Mouse (Mus musculus): Measurements from ENCODE around the gene AK157302.
"Not testable (repeated sequence)": the region's sequence is repeated elsewhere in the genome, so short reads cannot be mapped to it uniquely, and the experiment has no call there.

The AK157302 gene

GRCm38 (mm10) chr13:21495080-21495479, at the start of gene AK157302:
Gene AK157302, plus strand, starts transcription at chr13:21495223.
- peak; percentile 9 for DNase-seq

- no peak for DNase-seq
These were observed 48.2 kb upstream of the AK157302 start for GRCm38 (mm10) chr13:21446796-21447195.

GRCm38 (mm10) chr13:21447856-21448614, 47.0 kb upstream of the AK157302 start:
- DNase-seq: no peak

GRCm38 (mm10) chr13:21453042-21453441, 42.0 kb upstream of the AK157302 start:
- DNase-seq: no peak

- peak; percentile 71 for DNase-seq
These were observed 41.6 kb upstream of the AK157302 start, which contains the start of gene Zscan26 for GRCm38 (mm10) chr13:21453449-21453848. Gene Zscan26, minus strand, starts transcription at chr13:21453730.

GRCm38 (mm10) chr13:21454133-21454532, 40.9 kb upstream of the AK157302 start:
- no peak for DNase-seq

DNA sequence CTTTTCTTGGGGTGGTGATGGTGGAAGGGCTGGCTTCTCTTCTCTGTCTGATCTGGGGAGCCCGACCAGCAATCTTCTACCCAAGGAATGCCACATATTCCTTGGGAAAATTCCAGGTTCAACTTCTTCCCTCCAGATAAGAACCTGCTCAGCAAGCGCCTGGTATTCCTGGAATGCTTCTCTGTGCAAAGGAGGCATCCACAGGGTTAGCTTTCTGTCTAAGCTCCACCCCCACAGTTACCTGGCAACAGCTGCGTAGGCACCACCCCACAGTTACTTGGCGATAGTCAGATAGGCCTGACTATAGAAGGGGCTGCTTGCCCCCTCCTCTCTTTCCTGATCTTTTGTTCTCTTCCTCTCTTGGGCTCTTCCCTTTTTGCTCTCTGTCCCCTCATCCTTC, 38.7 kb upstream of the AK157302 start:
- no peak for DNase-seq

GRCm38 (mm10) chr13:21462516-21462915, 32.5 kb upstream of the AK157302 start:
- not testable (repeated sequence) for DNase-seq

DNA sequence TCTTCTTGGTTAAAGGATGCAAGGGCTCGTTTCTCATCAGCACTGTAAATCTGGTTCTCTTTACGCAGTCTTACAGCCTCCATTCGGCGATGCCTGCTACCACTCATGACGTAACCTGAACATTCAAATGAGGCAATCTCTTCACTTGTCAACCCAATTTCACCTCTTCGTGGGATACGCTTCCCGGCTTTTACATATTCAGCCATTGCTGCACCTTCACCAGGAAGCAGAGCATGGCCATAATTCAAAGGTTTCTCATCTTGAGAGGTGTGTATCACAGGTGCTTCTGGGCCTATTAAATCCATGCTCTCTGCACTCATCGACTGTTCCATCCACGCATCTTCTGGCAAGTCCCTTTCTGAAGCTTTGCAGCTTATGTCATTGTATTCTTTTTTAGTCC, 27.7 kb upstream of the AK157302 start:
- DNase-seq: no peak

- peak; percentile 48 for DNase-seq
These were observed 26.7 kb upstream of the AK157302 start, which contains the start of gene Nkapl for GRCm38 (mm10) chr13:21468061-21469019. Gene Nkapl, minus strand, starts transcription at chr13:21468509.

DNA sequence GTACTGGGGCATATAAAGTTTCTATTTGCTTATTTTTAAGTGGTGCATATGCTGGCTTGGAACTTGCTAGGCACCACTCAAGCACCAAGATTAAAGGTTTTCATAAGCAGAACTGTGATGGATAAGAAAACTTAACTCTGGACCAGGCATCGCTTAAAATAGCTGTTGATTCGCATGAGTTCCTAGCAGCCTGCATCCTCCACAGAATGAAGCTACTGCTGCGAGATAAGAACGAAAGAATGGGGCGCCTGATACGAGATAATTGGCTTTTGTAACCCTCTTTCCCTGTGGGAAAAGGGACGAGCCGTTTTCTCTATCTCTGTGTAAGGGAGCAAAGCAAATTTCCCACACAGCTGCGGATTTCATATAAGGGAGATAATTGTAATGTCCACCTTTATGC, 25.9 kb upstream of the AK157302 start:
- no peak for DNase-seq

DNA sequence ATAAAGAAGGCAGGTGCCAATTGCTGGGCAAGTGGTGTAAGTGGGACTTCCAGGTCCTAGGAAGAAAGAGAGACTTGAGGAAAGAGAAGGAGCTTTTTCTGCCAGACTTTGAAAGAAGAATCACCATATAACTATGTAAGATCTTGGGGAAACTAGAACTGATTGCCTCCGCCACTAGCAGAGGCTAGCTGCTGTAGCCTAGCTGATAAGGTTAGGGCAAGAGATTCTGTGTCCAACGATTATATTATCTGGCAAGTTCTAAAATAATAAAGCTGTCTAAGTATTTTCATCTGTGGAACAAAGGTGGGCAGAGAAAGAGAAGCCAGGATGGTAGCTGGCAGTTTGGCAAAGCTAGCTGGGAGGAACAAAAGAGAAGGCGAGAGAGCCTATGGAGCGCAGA, 22.6 kb upstream of the AK157302 start:
- DNase-seq: no peak

DNA sequence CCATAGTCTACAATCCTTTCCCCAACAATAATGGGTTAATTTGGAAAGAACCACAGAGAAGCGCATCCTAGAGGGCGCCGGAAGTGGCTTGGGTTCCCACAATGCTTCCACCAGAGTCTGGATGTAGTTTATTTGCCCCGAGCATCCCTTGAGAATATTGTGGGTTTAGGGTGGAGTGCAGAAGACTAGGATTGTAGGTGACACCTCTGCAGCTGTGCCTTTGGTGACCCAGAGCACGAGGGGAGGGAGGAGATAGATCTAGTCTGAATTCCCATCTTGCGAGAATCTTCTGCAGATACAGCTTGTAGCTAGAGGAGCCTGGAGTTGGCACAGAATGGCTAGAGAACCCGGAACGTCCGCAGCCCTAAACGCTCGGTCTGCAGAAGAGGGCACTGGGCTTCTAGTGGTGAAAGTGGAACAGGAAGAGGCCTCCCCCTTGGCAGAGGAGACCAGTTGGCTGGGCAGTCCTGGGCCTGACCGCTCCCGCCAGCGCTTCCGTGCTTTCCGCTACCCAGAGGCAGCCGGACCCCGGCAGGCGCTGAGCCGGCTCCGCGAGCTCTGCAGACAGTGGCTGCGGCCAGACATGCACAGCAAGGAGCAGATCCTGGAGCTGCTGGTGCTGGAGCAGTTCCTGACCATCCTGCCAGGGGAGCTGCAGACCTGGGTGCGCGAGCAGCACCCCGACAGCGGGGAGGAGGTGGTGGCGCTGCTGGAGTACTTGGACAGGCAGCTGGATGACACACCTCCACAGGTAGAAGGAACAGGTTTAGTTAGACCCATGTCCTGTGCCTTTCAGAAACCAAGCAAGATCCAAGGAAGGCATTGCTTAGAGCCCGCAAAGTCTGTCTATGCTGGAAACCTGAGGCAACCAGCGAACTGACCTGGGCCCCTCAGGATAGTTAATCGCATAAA, 16.0 kb upstream of the AK157302 start, which contains the start of the genes Zkscan4 and Gm10065:
Gene Zkscan4 (plus strand): TSS at position 149 of the 912 bp plus-strand sequence.
Gene Gm10065 (minus strand): TSS at position 683 of the 912 bp plus-strand sequence.
- peak; percentile 18 for DNase-seq

GRCm38 (mm10) chr13:21486881-21487280, 8.1 kb upstream of the AK157302 start:
- DNase-seq: no peak

DNA sequence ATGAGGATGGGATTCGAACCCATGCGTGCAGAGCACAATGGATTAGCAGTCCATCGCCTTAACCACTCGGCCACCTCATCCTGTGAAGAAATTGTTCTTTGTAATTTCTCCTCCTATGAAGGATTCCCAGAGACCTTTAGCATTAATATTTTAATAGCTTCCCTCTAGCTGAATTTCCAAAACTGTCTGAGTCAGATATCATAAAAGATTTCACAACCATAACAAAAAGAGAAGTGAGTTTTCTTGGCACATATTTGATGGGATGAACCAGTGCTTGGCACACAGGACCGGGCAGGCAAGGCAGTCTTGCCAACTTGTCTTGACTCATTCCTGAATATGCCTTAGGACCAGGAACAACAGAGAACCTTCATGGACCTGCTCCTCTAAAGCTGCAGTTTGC, 2.2 kb upstream of the AK157302 start:
- no peak for DNase-seq

DNA sequence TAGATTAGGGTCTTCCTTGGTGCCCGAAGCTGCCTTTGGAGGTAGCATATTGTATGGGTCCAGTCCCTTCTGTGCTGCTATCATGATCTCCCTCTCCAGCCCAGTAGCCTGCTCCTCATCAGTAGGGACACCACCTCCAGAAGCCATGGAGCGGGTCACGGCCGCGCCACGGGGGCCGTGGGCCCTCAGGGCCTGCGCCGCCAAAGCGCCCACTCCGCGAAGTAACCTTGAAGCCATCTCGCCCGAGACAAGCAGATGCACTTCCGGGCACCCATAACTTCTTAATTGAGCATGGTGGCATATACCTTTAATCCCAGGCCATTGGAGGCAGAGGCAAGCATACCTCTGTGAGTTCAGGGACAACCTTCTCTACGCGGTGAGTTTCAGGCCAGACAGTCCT, 6.2 kb downstream of the AK157302 start, which contains the start of gene Gm11273:
Gene Gm11273 (minus strand): TSS at position 237 of the 400 bp plus-strand sequence.
- not testable (repeated sequence) for DNase-seq

DNA sequence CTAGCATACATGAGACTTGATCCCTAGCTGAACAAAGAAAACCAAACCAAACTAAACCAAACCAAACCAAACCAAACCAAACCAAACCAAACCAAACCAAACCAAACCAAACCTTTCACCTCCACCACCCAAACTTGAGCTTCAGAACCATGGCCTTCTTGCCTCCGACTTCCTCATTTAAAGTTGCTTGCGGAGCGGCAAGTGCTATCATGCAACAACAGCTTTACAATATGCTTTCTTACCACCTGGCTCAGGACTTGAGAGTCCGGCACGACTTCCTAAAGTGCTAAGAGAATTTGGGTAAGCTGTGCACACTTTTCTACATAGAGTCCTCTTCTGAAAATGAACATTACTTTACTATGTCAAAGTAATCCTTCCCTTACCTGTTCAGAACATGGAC, 7.3 kb downstream of the AK157302 start:
- DNase-seq: no peak

GRCm38 (mm10) chr13:21506221-21506649, 11.2 kb downstream of the AK157302 start:
- peak; percentile 79 for DNase-seq

GRCm38 (mm10) chr13:21530136-21530535, 35.1 kb downstream of the AK157302 start:
- no peak for DNase-seq

- peak; percentile 89 for DNase-seq
These were observed 35.8 kb downstream of the AK157302 start, which contains the start of gene Zkscan8 for GRCm38 (mm10) chr13:21530781-21531201. Gene Zkscan8, minus strand, starts transcription at chr13:21531120.

DNA sequence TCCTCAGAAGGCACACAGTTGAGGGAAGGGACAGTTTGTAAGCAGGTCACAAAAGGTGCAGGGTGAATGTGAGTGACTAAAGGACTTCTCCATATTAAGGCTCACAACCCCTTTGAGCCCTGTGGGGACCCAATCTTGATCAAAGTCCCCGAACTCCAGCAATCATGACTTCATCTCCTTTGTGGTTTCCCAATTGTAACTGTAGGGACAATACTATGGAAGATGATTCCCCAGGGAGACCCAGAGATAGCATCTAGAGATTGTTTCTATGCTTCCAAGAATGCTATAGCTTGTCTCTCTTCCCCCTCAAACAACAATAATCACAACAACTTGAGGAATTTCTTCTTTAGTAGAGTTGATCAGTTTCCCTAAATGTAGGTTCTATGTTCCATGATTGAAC, 47.7 kb downstream of the AK157302 start, which contains the start of gene Olfr1366:
Gene Olfr1366 (minus strand): TSS at position 101 of the 400 bp plus-strand sequence.
- DNase-seq: no peak

Measured in thymus, postnatal 14 days (tissue).